Mouse (Mus musculus): ENCODE results near the gene Zfpm1. TPM values are rescaled to one million over a fixed set of nuclear protein-coding genes. Genes with fewer than 3 reads are reported as not detected.

Gene Zfpm1
- polyA plus RNA-seq, 2 experiments: 2.1 to 10.4 TPM

DNA sequence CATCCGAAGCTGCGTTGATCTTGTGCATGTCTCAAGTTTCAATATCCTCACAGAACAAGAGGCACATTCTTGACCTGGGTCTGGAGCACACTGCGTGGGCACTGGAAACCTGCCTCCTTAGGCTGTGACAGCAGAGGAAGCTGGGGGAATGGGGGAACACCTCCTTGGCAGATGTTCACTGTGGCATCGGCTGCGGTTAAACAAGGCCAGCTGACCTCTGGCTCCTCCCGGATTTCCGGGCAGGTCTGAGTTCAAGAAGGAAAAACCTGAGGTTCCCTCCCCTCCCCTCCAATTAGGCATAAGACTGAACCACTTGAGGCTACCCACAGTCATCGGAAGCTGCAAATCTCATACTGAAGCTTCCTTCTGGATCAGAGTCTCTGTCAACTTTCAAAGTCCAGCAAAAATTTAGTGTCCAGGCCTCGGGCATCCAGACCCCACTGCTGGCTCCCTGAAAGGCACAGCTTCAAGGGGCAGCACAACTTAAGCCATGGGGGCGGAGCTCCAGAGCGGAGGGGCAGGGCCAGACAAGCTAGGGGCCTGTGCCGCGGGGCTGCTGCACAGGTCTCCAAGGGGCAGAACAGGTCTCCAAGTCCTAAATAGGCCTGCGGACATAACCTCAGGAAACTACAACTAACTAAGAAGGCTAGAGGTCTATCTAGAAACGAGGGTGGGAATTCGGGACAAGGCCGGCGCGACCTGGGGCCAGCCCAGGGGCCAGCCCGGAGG lies 1.2 kb upstream of the Zfpm1 start:
- peak overlapping the region; percentile 56 for H3K4me3 ChIP-seq (replicated peaks; ENCODE audit: low read length)
- TF ChIP-seq POLR2A (IDR thresholded peaks at IDR 0.05; ENCODE audit: borderline replicate concordance, extremely low read depth, insufficient read depth, insufficient read length): no peak
- H3K27ac ChIP-seq (replicated peaks; ENCODE audit: low read depth, low read length): peak overlapping the region; percentile 26
- peaks cover 31% of the 10 kb centered on the region for H3K27me3 ChIP-seq (ENCODE audit: control insufficient read depth, insufficient read depth, low read length)
- no peaks in the 10 kb centered on the region for H3K9me3 ChIP-seq (ENCODE audit: control insufficient read depth, low read length)
- H3K9ac ChIP-seq (ENCODE audit: low read depth, low read length, severe bottlenecking): peak overlapping the region; percentile 44; the same call in 1 of the 2 replicates
- WGBS: 7% methylated on average over 20 of the region's 20 CpGs
- DNase-seq (ENCODE audit: low spot score): no peak
- H3K4me1 ChIP-seq (ENCODE audit: control insufficient read depth, insufficient read depth, low read length): peaks cover 30% of the 10 kb centered on the region
- no peaks in the 10 kb centered on the region for H3K36me3 ChIP-seq (ENCODE audit: control insufficient read depth, insufficient read depth, low read length)
- peak overlapping the region; percentile 98 for H3K4me2 ChIP-seq (replicated peaks; ENCODE audit: low read depth, low read length, severe bottlenecking)
- ATAC-seq (ENCODE audit: low FRiP score, low read depth): peak; percentile 3; the same call in 1 of the 2 replicates

DNA sequence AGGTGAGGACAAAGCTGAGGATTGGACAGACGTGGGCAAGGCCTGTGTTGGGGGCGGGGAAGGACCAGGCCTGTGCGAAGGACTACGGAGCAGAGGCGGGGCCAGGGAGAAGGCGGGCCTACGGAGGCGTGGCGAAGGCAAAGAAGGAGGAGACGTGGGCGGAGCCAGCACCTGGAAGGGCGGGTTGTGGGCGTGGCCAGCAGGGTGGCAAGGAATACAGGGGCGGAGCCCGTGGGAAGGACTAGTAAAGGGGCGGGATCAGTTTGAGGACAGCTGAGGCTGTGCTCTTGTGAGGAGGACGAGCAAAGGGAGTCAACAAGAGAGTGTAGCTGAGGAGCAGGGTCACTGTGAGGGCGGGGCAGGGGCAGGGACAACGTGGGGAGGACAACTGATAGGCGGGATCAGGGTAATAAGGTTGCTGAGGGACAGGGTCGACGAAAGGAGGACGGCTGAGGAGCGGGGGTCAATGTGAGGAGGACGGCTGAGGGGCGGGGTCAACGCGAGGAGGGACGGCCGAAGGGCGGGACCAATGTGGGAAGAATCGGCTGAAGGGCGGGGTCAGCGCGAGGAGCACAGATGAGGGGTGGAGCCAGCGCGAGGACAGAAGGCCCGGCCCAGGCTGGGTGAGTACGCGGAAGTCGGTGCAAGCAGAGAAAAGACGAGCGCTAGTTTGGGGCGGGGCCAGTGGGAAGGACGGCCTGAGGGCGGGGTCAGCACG lies 465 bp upstream of the Zfpm1 start:
- ATAC-seq (ENCODE audit: low FRiP score, low read depth): peak; percentile 93
- H3K9me3 ChIP-seq (ENCODE audit: control insufficient read depth, low read length): no peaks in the 10 kb centered on the region
- peak overlapping the region; percentile 26; the same call in 1 of the 2 replicates for H3K27ac ChIP-seq (replicated peaks; ENCODE audit: low read depth, low read length)
- peak overlapping the region; percentile 98 for H3K4me2 ChIP-seq (replicated peaks; ENCODE audit: low read depth, low read length, severe bottlenecking)
- DNase-seq (ENCODE audit: low spot score): peak; percentile 97
- TF ChIP-seq POLR2A (IDR thresholded peaks at IDR 0.05; ENCODE audit: borderline replicate concordance, extremely low read depth, insufficient read depth, insufficient read length): no peak
- WGBS: 0% methylated on average over 37 of the region's 47 CpGs
- H3K36me3 ChIP-seq (ENCODE audit: control insufficient read depth, insufficient read depth, low read length): no peaks in the 10 kb centered on the region
- peak overlapping the region; percentile 44; the same call in 1 of the 2 replicates for H3K9ac ChIP-seq (ENCODE audit: low read depth, low read length, severe bottlenecking)
- peak overlapping the region; percentile 56 for H3K4me3 ChIP-seq (replicated peaks; ENCODE audit: low read length)
- peaks cover 30% of the 10 kb centered on the region for H3K4me1 ChIP-seq (ENCODE audit: control insufficient read depth, insufficient read depth, low read length)
- H3K27me3 ChIP-seq (ENCODE audit: control insufficient read depth, insufficient read depth, low read length): peaks cover 36% of the 10 kb centered on the region

DNA sequence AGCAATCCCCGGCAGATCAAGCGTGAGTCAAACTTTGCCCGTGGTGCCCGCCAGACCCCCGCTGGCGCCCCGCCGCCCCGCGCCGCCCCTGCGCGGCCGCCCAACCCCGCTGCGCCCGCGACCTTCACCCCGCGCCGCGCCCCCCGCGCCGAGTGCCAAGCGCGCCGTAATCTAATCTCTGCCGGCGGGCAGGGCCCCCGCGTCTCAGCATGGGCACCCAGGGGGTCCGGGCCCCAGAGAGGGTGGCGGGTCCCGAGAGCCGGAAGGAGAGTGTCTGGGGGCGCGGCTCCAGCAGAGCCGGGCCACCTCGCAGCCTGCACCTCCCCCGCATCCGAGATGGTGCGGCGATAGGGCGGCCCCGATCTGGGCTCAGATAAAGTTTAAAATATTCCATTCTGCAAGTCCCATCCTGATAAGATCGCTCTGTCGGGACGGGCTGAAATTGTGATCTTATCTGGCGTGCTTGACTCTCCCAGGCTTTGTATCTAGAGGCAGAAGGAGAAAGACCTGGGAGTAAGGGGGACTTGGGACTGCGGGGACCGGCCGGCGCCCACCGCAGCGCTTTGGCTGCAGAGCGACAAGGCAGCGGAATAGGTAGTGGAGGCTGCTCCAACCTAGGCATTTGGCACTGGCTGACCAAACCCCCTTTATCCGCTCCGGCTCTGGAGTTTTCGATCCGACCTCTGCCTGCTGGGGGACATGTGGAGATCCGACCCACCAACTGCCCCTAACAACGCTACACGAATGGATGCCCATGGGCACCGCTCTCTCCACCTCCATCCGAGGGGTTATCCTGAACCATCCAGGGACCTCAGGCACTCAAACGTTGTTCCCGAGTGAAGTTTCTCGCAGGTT lies 787 bp downstream of the Zfpm1 start:
- WGBS: under 1% methylated on average over 35 of the region's 70 CpGs
- Histone ChIP-seq H3K4me2 (replicated peaks; ENCODE audit: low read depth, low read length, severe bottlenecking) (peak overlapping the region; percentile 98), H3K4me3 (replicated peaks; ENCODE audit: low read length) (peak overlapping the region; percentile 56), H3K36me3 (ENCODE audit: control insufficient read depth, insufficient read depth, low read length) (no peaks in the 10 kb centered on the region), H3K9me3 (ENCODE audit: control insufficient read depth, low read length) (no peaks in the 10 kb centered on the region), H3K27me3 (ENCODE audit: control insufficient read depth, insufficient read depth, low read length) (peaks cover 36% of the 10 kb centered on the region), H3K27ac (replicated peaks; ENCODE audit: low read depth, low read length) (no peak overlapping the region), H3K4me1 (ENCODE audit: control insufficient read depth, insufficient read depth, low read length) (peaks cover 30% of the 10 kb centered on the region), H3K9ac (ENCODE audit: low read depth, low read length, severe bottlenecking) (peak overlapping the region; percentile 64)
- DNase-seq (ENCODE audit: low spot score): no peak
- no peak for TF ChIP-seq POLR2A (IDR thresholded peaks at IDR 0.05; ENCODE audit: borderline replicate concordance, extremely low read depth, insufficient read depth, insufficient read length)
- ATAC-seq (ENCODE audit: low FRiP score, low read depth): no peak

DNA sequence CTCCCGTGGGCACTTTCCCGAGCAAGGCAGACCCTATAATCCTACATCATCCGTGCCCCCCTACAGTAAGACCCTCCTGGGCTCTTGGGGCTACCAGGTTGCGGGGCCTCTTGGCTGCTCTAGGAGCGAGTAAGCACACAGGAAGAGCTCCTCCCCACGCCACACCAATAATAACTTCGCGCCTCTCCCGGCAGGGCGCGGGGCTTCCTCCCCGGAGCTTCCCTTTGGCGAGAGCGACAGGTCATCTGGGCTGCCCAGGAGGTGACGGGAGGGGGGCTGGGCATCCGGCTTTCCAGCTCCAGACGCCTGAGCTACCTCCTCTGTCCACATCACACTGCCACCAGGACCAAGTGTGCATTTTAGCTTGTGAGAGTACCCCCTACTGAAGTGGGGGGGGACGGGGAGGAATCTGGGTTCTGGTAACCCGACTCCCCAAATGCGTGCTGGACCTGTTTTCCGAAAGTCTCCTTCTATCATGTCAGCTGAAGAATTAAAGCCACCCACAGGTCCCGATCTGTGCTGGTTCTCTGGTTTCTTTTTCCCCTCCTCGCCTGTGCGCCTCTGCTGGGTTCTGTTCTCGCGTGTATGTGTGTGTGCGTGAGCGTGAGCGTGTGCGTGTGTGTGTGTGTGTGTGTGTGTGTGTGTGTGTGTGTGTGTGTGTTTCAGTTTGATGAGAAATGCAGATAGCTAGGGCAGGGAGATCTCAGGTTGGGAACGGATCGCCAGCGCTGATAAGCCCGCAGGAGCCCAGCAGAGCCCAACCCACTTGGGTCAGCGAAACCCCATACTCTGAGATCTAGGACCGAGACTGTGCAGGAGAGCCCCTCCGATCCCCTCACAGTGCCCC lies 1.6 kb downstream of the Zfpm1 start:
- TF ChIP-seq POLR2A (IDR thresholded peaks at IDR 0.05; ENCODE audit: borderline replicate concordance, extremely low read depth, insufficient read depth, insufficient read length): no peak
- peak; percentile 57 for DNase-seq (ENCODE audit: low spot score)
- H3K27me3 ChIP-seq (ENCODE audit: control insufficient read depth, insufficient read depth, low read length): peaks cover 36% of the 10 kb centered on the region
- H3K27ac ChIP-seq (replicated peaks; ENCODE audit: low read depth, low read length): no peak overlapping the region
- peak overlapping the region; percentile 56 for H3K4me3 ChIP-seq (replicated peaks; ENCODE audit: low read length)
- H3K9ac ChIP-seq (ENCODE audit: low read depth, low read length, severe bottlenecking): peak overlapping the region; percentile 64
- peaks cover 30% of the 10 kb centered on the region for H3K4me1 ChIP-seq (ENCODE audit: control insufficient read depth, insufficient read depth, low read length)
- WGBS: under 1% methylated on average over 32 of the region's 37 CpGs
- no peaks in the 10 kb centered on the region for H3K9me3 ChIP-seq (ENCODE audit: control insufficient read depth, low read length)
- H3K4me2 ChIP-seq (replicated peaks; ENCODE audit: low read depth, low read length, severe bottlenecking): peak overlapping the region; percentile 98
- ATAC-seq (ENCODE audit: low FRiP score, low read depth): no peak
- H3K36me3 ChIP-seq (ENCODE audit: control insufficient read depth, insufficient read depth, low read length): no peaks in the 10 kb centered on the region

Measured in limb, embryonic 14.5 days (tissue).